Mouse (Mus musculus) liver, postnatal 0 days (tissue): ENCODE measurements around the gene St6galnac6.

Experiments used
- CTCF ChIP-seq: sonication (generic); IDR thresholded peaks from 2 replicates; pipeline ENCODE4 v1.5.1; 2016; ENCODE audit warnings: antibody characterized with exemption, low read depth
- EP300 ChIP-seq: IDR thresholded peaks from 2 replicates; pipeline ENCODE4 v1.6.1; 2016; ENCODE audit warnings: antibody characterized with exemption, low read depth, mild to moderate bottlenecking

DNA sequence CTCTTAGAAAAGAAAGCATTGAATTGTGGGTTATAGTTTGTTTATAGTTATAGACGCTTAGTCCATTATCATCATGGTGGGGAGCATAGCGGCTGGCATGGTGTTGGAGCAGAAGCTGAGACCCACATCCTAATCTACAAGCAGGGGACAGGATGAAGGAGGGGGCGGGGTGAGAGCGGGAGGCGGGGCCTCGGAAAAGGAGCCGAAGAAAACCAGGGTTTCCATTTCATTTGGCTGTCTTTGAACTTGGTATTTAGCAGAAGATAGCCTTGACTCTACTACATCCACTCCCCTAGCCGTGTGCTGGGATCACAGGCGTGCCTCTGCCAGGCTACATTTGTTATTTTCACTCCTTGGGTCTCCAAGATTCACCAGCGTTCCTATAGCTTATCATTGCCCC, 5.1 kb downstream of the St6galnac6 start:
- TF ChIP-seq CTCF (no peak), EP300 (no peak)
